Mouse (Mus musculus): ENCODE results near the gene Arhgap32.

Gene Arhgap32

DNA sequence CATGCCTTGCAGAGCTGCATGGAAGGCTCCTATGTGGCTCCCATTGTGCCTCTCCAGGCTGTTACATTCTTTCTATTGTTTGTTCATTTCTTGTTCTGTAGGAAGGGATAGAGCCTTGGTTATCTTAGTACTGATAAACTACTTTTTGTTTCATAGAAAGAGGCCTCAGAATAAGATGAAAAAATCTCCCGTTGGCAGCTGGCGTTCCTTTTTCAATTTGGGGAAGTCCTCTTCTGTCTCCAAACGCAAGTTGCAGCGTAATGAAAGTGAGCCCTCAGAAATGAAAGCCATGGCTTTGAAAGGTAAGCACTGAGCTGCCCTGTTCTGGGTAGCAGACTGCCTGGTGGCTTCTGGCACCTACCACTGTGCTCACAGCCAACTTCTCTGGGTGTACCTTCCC, 134.6 kb downstream of the Arhgap32 start:
- no peak for DNase-seq (ENCODE audit: low spot score in 2 of 2)

DNA sequence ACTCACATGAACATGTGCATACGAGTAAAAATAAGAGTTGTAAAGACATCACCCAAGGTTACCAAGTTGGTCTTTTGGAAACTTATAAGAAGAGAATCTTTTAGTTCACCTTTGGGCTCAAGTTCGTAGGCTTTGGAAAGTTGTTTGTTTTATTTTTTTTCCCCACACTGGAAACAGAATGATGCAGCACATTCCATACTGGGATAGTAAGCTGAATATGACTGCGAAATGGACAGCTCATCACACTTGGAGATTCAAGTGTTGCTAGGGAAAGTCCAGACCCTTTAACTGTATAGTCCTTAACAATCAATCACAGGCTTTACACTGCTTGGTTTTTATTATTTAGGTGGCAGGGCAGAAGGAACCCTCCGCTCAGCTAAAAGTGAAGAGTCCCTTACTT, 137.8 kb downstream of the Arhgap32 start:
- no peak for DNase-seq (ENCODE audit: low spot score in 2 of 2)

DNA sequence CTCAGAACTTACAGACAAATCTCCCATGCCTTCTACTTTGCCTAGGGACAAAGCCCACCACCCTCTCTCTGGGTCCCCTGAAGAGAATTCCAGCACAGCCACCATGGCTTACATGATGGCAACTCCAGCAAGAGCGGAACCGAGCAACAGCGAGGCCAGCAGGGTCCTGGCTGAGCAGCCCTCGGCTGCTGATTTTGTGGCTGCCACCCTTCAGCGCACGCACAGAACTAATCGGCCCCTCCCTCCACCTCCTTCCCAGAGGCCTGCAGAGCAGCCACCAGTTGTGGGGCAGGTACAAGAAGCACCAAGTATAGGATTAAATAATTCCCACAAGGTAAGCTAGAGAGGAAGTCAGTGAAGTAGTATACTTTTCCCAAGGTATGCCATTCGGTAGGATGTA, 141.4 kb downstream of the Arhgap32 start:
- no peak for DNase-seq (ENCODE audit: low spot score in 2 of 2)

DNA sequence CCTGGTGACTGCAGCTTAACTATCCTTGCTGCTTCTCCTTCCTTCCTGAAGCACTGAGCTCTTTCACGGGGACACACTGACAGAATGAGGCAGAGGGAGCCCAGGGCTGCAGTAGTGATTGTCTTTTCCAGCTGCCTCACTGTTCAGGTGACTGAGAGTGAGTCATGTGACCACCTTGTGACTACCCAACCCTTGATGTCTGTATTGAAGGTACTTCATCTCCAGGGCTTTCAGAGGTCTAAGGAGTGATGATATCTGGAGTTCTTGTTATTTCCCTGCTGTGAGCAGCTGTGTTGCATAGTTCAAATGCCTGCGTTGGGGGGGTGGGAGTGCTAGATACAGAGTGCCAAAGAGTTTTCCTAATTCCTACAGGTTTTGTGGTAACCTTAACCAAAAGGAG, 141.9 kb downstream of the Arhgap32 start:
- DNase-seq (ENCODE audit: low spot score in 2 of 2): no peak

DNA sequence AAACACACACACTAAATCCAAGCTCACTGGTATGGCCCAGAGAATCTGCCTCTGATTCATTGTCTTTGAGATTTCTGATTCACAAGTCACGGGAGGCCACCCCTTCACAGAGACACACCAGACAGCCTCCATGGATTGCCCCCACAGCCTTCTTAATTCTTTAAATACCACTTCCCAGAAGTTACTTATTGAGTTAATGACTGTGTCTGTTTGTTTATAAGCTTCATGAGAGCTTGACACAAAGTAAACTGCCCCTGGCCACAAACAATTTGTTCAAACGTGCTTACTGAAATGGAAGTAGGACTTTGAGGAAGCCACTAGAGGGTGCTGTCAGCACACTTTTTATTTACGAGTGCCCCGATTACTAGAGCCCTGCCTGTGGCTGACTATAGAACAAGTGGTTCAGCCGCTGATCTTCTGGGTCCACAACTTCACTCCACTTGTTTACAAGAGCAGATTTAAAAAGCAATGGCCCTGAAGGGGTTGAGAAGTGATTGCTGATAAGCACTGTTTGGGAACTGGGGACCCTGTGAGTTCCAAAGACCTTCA, 156.0 kb downstream of the Arhgap32 start:
- peak; percentile 44 to 64 for DNase-seq (ENCODE audit: low spot score in 2 of 2)

DNA sequence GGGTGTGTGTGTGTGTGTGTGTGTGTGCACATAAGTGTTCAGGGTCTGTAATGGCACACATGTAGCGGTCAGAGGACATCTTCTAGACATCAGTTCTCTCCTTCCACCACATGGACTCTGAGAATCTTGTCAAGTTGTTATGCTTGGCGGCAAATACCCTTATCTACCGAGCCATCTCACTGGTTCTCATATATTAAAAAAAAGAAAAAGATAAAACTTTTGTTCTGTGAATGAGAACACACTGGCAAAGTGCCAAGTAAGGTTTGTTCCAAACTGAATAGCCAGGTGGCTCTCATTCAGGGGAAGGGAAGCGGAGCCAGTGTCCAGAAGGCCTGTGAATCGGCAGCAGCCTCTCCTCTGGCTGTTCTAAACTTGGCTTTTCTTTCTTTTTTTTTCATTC, 162.1 kb downstream of the Arhgap32 start:
- no peak for DNase-seq (ENCODE audit: low spot score in 2 of 2)

DNA sequence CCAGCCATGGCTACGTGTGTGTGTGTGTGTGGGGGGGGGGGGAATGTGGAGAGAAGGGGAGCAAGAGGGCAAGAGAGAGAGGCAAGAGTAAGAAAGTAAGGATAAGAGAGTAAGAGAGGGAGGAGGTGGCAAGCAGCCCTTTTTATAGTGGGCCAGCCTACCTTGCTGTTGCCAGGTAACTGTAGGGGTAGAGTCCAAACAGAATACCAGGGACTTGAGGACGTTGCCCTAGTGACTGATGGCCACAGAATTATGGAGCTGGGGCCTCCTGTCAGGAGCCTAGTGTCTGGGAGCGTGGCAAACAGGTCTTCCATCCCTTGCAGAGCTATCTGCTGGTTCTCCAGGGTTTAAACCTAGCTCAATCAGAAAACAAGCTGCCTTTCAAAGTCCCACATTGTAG, 163.9 kb downstream of the Arhgap32 start:
- no peak for DNase-seq (ENCODE audit: low spot score in 2 of 2)

DNA sequence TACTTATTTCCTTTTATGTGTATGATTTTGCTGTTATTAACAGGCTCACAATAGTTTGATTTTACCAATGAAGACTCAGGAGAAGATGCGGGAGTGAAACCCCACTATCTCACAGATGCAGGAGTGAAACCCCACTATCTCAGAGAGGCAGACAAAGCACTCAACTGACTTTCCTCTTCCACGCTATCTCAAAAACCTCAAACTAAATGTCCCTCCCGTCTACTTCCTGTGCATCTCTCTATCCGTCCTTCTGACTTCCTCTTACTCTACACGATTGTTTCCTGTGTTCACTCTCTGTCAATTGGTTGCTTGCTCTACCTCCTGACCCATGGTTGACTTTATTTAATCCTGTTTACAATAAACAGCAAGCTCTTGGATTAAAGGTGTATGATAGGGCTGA, 164.5 kb downstream of the Arhgap32 start:
- no peak for DNase-seq (ENCODE audit: low spot score in 2 of 2)

DNA sequence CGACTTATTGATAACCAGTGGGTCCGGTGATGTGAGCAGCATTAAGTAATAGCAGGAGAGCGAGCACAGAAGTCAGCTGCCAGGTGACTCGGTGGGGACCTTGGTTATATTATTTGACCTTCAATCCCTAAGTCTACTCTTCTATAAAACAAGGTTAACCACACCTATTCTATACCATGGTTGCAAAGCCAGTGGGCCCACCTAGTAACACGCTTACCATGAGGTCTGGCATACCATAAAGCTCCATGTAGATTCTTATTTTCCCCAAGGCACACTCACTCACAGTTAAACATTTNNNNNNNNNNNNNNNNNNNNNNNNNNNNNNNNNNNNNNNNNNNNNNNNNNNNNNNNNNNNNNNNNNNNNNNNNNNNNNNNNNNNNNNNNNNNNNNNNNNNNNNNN, 167.7 kb downstream of the Arhgap32 start:
- DNase-seq (ENCODE audit: low spot score in 2 of 2): no peak

DNA sequence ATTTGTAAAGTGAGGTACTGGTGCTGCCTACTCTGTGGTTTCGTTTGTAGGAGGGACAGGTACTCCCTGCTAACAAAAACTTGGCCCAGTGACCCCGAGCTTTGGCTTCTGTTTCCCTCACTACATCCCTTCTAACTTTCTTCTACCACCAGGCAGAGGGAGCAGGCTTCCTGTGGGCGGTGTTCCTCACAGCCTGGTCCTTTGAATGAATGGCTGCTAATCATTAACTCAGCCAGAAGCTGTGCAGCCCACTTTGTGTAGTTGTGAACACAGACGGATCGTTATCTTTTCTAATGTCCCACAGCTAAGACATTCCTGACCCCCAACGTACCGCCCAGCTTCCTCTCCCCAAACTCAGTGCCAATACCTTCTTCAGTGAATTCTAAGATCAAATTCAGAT, 175.7 kb downstream of the Arhgap32 start:
- DNase-seq (ENCODE audit: low spot score in 2 of 2): no peak

DNA sequence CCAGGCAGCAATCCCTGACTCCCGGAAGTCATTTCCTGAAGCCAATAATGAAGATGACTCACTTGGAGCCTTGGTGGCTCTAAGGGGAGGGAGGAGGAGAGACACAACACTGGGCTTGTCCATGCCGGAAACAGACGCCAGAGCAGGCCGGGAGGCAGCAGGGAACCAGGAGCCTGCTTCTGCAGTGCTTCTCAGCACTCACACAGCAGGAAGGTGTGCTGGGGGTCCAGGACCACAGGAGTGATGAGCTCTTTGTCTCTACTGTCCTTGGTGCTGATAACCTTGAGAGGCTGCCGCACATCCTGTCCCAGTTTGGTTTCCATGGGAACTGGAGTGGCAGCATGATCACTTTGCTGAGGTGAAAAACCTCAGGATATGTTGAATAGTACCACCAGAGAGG, 176.8 kb downstream of the Arhgap32 start:
- no peak for DNase-seq (ENCODE audit: low spot score in 2 of 2)

DNA sequence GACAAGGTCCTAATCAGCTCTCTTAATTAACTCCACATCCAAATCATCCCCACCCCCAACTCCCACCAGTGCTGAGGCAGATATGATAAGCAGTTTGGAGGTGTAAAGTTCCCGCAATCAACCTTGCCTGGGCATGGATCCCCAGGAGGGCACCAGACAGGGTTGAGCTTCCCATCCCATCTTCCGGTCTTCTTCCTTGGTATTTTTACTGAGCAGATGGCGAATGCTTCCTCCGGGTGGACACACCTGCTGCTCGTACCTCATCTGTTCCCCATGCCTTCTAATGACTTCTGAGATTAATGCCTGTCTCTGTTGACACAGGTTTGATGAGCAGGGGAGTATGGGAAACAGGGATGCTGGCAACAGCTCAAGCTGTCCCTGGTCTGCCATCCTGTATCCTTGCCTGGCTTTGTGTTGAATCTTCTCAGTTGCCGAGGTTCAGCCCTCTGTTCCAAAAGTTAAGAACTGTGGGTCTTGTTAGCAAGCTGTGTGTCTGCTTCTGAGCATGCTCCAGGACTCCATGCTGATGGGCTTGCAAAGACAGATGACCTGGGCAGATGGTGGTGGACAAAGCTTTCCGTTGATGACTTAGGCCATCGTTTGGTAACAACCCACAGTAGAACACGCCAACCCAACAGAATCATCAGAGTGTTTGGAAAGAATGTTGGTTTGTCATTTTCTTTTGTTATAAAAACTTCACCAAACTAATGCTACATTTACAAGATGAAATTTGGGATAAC, 179.3 kb downstream of the Arhgap32 start:
- no peak for DNase-seq (ENCODE audit: low spot score in 2 of 2)

DNA sequence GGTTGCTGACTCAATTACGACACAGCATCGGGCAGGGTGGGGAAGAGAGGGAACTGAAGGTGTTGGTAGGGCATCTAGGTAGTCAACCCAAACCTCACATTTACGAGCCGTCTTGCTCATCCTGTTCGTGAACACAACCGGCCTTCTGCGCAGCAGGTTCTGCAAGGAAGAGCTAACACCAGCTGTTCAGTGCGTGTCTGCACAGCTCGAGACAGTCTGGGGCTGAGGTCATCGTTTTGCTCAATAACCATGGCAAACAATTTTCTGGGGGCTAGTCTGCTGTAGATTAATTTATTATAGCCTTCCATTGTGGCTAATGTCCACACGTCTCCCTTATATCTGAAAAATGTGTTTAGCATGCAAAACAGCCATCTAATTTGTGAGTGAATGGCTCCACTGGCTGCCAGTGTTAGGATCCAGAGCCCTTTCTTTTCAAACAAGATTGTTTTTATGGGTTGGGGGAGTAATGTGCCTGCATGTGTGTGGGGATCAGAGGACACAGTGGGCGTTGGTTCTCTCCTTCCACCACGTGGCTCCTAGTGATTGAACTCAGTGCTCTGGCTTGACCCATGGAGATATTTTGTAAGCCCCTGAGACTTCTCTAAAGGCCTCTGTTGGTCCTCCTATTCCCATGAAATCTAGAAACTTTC, 186.7 kb downstream of the Arhgap32 start:
- no peak for DNase-seq (ENCODE audit: low spot score in 2 of 2)

DNA sequence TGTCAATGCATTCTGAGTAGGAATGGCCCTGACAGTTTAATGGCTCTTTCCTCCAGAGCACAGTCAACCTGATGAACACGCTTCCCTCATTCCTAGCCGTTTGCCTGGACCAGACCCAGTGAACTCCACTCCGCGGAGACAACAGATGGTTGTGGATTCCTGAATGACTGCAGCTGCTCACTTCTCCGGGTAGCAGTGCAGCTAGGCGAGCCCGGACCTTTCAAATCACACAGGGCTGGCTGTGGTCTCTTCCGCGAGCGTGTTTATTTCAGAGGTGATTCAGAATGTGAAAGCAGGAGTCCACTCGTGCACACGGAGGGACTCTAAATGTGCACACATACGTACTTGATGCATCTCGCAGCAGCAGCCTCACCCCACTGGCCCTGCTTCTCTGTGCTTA, 195.8 kb downstream of the Arhgap32 start:
- no peak for DNase-seq (ENCODE audit: low spot score in 2 of 2)

DNA sequence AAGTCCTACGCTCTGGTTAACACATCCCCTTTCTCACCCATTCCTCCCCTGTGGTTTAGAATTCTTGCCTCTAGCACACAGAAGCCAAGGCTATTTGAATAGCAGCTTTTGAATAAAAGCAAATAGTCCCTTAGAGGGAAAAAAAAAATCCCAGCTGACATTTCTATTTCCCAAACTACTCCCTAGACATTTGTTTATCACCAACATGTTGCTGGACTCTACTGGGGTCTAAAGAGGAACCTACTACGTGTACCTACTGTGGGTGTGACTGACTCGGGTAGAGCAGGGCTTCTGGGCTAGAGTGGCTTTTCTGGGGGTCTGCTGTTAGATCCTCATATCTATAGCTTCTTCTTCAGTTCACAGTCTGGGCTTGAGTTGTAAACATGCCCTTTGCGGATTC, 196.3 kb downstream of the Arhgap32 start:
- DNase-seq (ENCODE audit: low spot score in 2 of 2): no peak

DNA sequence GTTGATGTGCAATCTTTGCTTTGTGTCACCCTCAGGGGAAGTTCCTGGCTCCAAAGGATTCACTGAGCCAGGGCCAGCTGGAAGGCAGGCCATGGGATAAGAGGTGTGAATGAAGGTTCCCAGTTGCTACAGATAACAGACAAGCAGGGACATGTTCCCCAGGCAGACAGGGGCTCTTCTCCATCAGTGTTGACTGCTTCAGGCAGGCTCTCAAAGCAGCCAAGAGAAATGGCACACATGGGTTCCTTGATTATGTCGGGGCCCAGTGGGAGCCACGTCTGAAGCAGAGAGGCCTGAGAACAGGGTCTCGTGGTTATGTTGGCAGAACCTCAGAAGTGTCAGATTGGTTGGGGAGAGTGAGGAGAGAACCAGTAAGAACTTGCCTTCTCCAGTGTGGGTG, 198.1 kb downstream of the Arhgap32 start:
- no peak for DNase-seq (ENCODE audit: low spot score in 2 of 2)

DNA sequence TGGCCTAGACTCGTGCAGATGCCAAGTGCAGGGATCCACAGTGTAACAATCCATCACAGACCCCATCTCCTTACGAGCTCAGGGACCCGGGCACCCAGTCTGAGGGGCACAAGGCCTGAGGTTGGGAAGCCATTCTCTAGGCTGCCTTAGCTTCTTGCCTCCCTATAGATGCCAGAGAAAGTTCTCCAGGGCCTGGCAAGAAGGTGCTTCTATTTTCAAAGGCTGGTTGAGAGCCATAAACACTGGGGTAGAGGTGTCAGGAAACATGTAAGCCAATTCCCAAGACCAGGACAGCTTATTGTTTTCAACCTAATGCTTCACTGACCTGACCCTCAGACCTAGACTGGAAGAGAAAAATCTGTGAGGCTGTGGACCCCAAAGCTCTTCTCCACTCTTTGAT, 200.1 kb downstream of the Arhgap32 start:
- DNase-seq (ENCODE audit: low spot score in 2 of 2): no peak
